Mouse (Mus musculus) left cerebral cortex, adult 11 months (tissue): ENCODE measurements around the gene Yif1a.
"Not testable (repeated sequence)": the region's sequence is repeated elsewhere in the genome, so short reads cannot be mapped to it uniquely, and the experiment has no call there.

Experiments used
- DNase-seq: peaks from one replicate; pipeline ENCODE4 v3.0.0; 2022; ENCODE audit warnings: low spot score

The Yif1a gene

GRCm38 (mm10) chr19:5085145-5085863 lies 3.0 kb upstream of the Yif1a start, which contains the start of gene Tmem151a:
TSS of gene Tmem151a (minus strand) at chr19:5085531.
- DNase-seq: no peak

GRCm38 (mm10) chr19:5086533-5086932 lies 1.8 kb upstream of the Yif1a start:
- not testable (repeated sequence) for DNase-seq

GRCm38 (mm10) chr19:5089324-5089723 lies 986 bp downstream of the Yif1a start:
- no peak for DNase-seq

- no peak for DNase-seq
Measured at GRCm38 (mm10) chr19:5092083-5092482, 3.7 kb downstream of the Yif1a start.

GRCm38 (mm10) chr19:5093481-5094242 lies 5.3 kb downstream of the Yif1a start:
- DNase-seq: no peak

- DNase-seq: peak; percentile 95
Measured at GRCm38 (mm10) chr19:5094243-5094632, 5.9 kb downstream of the Yif1a start.

- DNase-seq: no peak
Measured at GRCm38 (mm10) chr19:5094746-5095417, 6.5 kb downstream of the Yif1a start.

GRCm38 (mm10) chr19:5095887-5096474 lies 7.6 kb downstream of the Yif1a start:
- DNase-seq: no peak

GRCm38 (mm10) chr19:5097521-5098362 lies 9.4 kb downstream of the Yif1a start:
- DNase-seq: no peak

GRCm38 (mm10) chr19:5098363-5099143 lies 10.2 kb downstream of the Yif1a start, which contains the start of gene Cnih2:
TSS of gene Cnih2 (minus strand) at chr19:5098521.
- no peak for DNase-seq

GRCm38 (mm10) chr19:5106074-5106473 lies 17.7 kb downstream of the Yif1a start:
- DNase-seq: no peak

- DNase-seq: peak; percentile 97
Measured at GRCm38 (mm10) chr19:5106731-5107191, 18.4 kb downstream of the Yif1a start, which contains the start of gene Rab1b. TSS of gene Rab1b (minus strand) at chr19:5107072.

GRCm38 (mm10) chr19:5107556-5108270 lies 19.4 kb downstream of the Yif1a start:
- DNase-seq: no peak

GRCm38 (mm10) chr19:5108271-5108575 lies 19.9 kb downstream of the Yif1a start:
- DNase-seq: no peak

GRCm38 (mm10) chr19:5108702-5109101 lies 20.4 kb downstream of the Yif1a start:
- DNase-seq: no peak

- no peak for DNase-seq
Measured at GRCm38 (mm10) chr19:5109659-5110453, 21.5 kb downstream of the Yif1a start.

- DNase-seq: no peak
Measured at GRCm38 (mm10) chr19:5113783-5114182, 25.4 kb downstream of the Yif1a start.

- DNase-seq: peak; percentile 77
Measured at GRCm38 (mm10) chr19:5117494-5118383, 29.4 kb downstream of the Yif1a start.
